Mouse (Mus musculus) induced T-regulatory cell, adult 2 months (primary cell): ENCODE measurements around the gene Sf3b3.
"Not testable (repeated sequence)": the region's sequence is repeated elsewhere in the genome, so short reads cannot be mapped to it uniquely, and the experiment has no call there.

ENCODE experiments used
- DNase-seq: peaks from one replicate; pipeline ENCODE4 v3.0.0-alpha.2; 2012; ENCODE audit warnings: low read depth

The Sf3b3 gene

GRCm38 (mm10) chr8:110808495-110809472, 37.8 kb downstream of the Sf3b3 start:
- DNase-seq = no peak

DNA sequence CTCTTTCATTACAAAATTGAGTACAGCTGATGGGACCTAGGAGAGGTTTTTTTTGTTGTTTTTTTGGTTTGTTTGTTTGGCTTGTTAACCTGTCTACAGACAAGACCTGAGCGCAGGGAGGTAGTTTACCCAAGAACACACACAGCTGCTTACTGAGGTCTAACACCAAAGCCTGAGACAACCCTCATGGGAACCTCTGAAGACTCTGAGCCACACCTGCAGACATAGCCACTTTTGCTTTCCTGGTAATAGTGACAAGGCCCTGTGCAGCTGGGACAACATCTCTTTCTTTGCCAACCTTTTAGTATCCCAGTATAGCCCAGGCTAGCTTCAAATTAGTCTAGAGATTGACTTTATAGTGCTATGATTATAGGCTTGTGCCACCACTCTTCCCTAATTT, 40.4 kb downstream of the Sf3b3 start:
- no peak for DNase-seq

- peak; percentile 50 for DNase-seq
These were observed 40.9 kb downstream of the Sf3b3 start, which contains the start of gene Il34 for GRCm38 (mm10) chr8:110805669-110806068. Gene Il34, minus strand, starts transcription at chr8:110805924.

GRCm38 (mm10) chr8:110804825-110805514, 41.6 kb downstream of the Sf3b3 start:
- DNase-seq = no peak

DNA sequence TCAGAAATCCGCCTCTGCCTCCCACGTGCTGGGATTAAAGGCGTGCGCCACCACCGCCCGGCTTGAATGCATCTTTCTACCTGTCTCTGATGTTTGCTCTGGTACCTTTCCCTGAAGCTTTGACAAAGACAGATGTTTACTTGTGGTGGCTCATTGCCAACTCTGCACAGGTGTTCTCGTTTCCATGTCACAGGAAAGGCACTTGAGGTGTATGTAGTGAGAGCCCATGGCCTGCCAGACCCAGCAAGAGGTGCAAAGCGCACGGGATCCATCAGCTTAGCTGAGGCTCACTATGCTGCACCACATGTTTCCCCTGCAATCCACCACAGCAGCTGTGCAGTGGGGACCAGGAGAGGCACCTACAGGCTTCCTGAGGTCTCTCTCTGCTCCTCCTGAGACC, 42.7 kb downstream of the Sf3b3 start:
- no peak for DNase-seq

DNA sequence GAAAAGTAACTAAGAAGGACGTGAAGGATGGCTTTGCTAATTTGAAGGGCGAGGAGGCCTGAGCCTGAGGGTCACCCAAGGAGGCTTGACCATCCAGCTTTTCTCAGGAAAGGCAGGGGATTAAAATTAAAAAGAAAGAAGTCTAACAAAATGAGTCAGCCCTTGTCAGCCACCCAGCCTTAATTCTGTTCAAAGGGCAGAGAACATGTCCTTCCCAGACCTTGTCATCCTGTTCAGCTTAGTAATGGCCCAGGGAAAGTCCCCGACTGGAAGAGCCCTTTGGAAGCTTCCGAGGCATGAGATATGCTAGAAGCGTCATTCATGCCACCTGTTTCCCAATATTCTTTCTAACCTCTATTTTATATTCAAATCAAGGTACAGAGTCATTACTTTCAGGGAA, 43.6 kb downstream of the Sf3b3 start:
- DNase-seq = no peak

- no peak for DNase-seq
These were observed 49.5 kb downstream of the Sf3b3 start for GRCm38 (mm10) chr8:110797086-110797485.

DNA sequence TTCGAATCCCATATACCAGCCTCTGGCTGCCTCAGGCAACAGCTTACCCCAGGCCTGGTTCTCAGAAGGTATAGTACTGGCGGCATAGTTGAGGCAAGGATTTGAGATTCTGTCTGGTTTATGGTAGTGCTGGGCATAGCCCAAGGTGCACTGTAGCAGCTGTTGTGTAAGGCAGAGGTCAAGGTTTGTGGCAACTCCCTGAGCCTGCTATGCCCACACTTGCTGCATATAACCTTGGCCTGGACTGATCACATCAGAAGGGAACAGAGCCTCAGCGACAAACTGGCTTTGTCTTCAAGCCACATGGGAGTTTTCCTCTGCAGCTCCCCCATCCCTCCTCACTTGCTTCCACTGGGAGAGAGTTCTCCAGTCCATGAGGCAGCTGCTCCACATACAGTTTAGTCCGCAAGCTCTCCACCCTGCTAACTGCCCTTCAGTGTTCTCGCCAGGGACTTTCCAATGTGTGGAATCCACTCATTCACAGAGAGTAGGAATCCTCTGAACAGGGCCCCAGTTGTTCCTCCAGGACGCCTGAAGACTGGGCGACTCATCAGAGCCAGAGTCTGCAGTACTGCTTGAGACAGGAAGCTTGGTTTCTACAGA, 52.1 kb downstream of the Sf3b3 start:
- DNase-seq = no peak

GRCm38 (mm10) chr8:110793936-110794335, 52.7 kb downstream of the Sf3b3 start:
- DNase-seq = no peak

- DNase-seq = no peak
These were observed 53.1 kb downstream of the Sf3b3 start for GRCm38 (mm10) chr8:110793511-110793910.

DNA sequence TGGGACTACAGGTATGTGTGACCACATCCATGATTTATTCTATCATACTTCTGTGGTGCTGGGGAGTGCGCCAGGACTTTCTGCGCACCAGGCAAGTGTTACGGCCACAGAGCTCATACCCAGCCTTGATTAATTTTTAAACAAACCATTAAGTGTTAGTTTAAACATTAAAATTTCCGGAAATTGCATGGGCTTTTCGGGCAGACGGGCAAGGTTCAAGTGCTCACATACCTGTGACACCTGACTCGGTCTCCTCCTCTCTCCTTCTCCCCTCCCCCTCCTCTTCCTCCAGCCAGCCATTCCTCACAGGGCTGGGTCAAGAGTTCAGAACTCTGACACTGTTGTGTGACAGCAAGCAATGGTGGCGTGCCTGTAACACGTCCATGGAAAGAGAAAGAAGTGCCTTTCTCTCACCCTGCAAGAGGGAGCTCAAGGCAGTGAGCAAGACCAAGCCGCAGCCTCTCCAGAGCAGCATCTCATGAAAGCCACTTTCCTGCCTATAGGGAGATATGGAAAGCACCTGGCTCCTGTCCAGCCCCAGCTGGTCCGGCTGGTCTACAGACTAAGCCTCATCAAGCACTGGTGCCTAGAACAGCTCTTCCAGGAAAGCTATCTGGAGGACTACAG, 53.9 kb downstream of the Sf3b3 start:
- DNase-seq = no peak

DNA sequence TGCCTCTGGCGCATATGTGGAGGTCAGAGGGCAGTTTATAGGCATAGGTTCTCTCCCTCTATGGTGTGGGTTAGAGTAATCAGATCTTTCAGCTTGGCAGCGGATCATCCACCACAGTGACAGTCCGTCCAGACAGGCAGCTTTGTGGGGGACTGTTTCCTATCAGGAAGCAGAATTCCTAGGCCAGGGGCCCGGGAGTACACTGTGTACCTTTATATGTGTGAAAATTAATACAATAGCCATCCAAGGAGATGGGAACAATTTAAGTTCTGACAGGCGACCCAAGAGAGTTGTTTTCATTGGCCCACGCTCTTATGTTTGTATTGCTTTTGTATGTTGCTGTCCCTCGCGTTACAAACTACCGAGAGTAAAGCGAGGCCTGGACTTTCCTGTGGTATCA, 55.4 kb downstream of the Sf3b3 start:
- DNase-seq = no peak

GRCm38 (mm10) chr8:110790270-110790669, 56.3 kb downstream of the Sf3b3 start:
- no peak for DNase-seq

DNA sequence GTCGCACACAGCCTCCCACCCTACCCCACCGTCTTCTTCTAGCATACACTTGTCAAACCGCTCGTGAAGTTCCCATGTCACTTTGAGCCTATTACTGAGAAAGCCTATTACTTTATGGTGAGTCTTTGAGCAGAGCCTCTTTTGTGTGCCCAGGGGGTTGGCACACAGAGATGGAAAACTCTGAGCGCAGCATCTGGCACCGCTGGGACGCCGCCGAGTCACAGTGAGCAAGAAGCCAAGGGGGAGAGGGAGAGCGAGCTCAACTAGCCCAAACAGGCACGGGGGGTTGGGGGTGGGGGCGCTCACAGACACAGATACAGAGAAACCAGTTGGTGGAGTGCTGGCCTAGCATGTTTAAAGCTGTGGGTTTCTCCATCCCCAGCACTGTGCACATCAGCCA, 57.0 kb downstream of the Sf3b3 start:
- no peak for DNase-seq

DNA sequence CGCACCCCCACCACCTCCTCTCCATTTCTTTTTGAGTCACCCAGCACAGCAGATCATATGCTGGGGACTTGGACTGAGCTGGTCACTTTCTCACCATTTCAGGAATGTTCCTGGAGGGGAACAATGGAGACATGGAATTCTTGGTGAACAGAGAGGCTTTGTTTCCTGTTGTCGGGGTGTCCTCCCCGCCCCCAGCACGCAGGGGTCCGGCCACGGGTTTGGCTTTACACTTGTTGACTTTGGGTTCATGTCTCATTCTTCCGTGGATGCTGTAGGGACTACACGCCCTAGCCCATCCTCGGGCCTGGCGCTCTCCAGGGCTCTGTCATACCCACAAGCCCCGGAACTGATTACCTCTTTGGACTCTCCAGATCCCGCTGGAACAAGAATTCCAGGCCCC, 57.6 kb downstream of the Sf3b3 start:
- DNase-seq = no peak

GRCm38 (mm10) chr8:110787411-110787954, 59.1 kb downstream of the Sf3b3 start:
- no peak for DNase-seq

DNA sequence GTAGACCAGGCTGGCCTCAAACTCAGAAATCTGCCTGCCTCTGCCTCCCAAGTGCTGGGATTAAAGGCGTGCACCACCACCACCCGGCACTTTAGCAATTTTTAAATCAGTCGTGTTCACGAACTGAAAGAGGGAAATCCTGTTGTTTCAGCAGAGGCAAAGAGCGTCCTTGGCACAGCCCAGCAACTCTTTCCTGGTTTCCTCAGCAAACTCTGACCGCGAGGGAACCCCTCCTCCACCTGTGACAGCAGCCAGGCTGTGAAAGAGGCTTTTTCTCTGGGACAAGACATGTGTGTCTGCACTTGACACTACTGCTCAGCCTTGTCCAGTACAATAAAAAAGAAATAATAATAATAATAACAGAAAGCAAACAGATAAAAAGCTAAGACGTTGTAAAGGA, 59.7 kb downstream of the Sf3b3 start:
- no peak for DNase-seq

DNA sequence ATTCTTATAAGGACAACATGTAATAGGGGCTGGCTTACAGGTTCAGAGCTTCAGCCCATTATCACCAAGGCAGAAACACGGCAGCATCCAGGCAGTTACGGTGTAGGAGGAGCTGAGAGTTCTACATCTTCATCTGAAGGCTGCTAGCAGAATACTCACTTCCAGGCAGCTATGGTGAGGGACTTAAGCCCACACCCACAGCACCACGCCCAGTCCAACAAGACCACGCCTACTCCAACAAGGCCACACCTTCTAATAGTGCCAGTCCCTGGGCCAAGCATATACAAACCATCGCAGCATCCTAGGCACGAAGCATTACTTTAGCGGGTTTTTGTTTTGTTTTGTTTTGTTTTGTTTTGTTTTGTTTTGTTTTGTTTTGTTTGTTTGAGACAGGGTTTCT, 60.1 kb downstream of the Sf3b3 start:
- DNase-seq = not testable (repeated sequence)

- DNase-seq = no peak
These were observed 61.2 kb downstream of the Sf3b3 start for GRCm38 (mm10) chr8:110785366-110785765.

DNA sequence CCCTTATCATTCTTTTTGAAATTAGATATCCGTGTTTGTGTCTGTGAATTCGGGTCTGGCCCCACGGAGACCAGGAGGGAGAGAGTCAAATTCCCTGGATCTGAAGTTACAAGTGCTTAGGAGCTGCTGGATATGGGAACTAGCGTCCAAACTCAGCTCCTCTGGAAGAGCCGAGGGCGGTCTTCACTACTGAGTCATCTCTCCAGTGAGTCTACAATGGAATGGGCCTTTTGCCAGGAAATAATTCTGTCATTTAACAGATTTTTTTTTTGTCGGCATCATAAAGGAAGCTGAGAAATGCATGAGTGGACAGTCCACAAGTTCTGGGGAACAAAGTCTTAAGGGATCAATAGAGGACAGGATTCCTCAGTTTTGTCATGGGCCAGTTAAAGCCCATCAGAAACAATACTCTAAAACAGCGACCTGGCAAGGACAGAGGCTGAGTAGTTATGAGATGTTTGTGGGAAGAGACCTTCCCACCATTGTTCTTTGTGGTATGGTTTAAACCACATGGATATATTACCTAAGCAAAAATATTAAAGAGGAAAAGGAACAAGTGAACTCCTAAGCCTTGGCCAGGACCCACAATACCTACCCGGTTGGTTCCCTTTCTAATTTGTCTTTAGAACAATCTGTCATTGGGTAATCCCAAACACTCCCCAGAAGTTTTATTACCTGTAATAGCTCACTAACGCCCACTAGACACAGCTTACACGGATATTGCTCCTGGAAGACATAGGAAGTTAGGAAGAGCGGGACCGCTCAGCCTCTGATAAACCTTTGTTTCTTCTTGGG, 66.5 kb downstream of the Sf3b3 start:
- no peak for DNase-seq

GRCm38 (mm10) chr8:110776335-110776734, 70.3 kb downstream of the Sf3b3 start:
- no peak for DNase-seq
